Mouse (Mus musculus): Measurements from ENCODE around the gene Cdk8.

DNA sequence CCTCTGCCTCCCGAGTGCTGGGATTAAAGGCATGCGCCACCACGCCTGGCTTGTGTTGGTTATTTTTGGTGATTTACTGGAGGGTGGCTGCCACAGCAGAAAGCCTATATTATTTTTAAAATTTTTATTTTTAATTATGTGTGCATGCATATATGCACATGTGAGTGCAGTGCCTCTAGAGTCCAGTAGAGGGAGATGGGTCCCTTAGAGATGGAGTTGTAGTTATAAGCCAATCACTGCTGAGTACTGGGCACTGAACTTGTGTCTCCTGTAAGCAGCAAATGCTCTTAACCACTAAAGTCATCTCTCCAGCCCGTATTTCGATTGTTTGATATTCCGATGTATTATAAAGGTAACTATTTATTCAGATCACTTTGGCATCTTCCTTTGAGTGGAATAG is 30.4 kb upstream of the Cdk8 start:
- TF ChIP-seq CTCF (IDR thresholded peaks at IDR 0.05; ENCODE audit: control insufficient read depth, insufficient read depth, insufficient read length) (no peak), MAX (IDR thresholded peaks at IDR 0.05) (no peak), USF1 (IDR thresholded peaks at IDR 0.05; ENCODE audit: low read depth) (no peak), MYOG (IDR thresholded peaks at IDR 0.05; ENCODE audit: control insufficient read depth, extremely low read depth, insufficient read length) (no peak), CEBPB (IDR thresholded peaks at IDR 0.05; ENCODE audit: low read depth) (no peak), MYOD1 (IDR thresholded peaks at IDR 0.05; ENCODE audit: control insufficient read depth, insufficient read length, low read depth) (no peak), FOSL1 (IDR thresholded peaks at IDR 0.05; ENCODE audit: insufficient read depth, low read length, poor library complexity, severe bottlenecking) (no peak)

Data from C2C12 (cell line).